Comparison of ENCODE assay signal across 15 mouse cellular contexts in genomic region chr6:113870775-113871174, GRCm38 (mm10).
"Had no signal": no experiment of that assay in that cellular context is flagged by ENCODE, and none has a peak within 500 bp of the region (broad histone marks: within the 10 kb centered on the region; RNA-seq: fewer than 3 reads in every experiment).

No protein-coding gene starts in this region.

- H3K4me2 ChIP-seq: lung, embryonic 14.5 days; midbrain, embryonic 11.5 days; midbrain, embryonic 13.5 days; midbrain, embryonic 15.5 days; neural tube, embryonic 12.5 days had no signal

- DNase-seq: lung, adult 18-20 months; lung, embryonic 14.5 days; lung, postnatal 10 days; lung, postnatal 4 days; retina, postnatal 1 day; right cerebral cortex, postnatal 14 days; spleen, adult 18-20 months; thymus, adult 18-20 months; thymus, postnatal 14 days; thymus, postnatal 36 days had no signal

- H3K4me1 ChIP-seq: megakaryocyte, embryonic 14.5 days; midbrain, embryonic 15.5 days had no signal

- H3K9ac ChIP-seq: lung, embryonic 14.5 days; midbrain, embryonic 13.5 days; midbrain, embryonic 15.5 days; neural tube, embryonic 12.5 days had no signal

- H3K4me3 ChIP-seq: megakaryocyte, embryonic 14.5 days; midbrain, embryonic 13.5 days; midbrain, embryonic 15.5 days; neural tube, embryonic 12.5 days had no signal

- H3K9me3 ChIP-seq: megakaryocyte, embryonic 14.5 days; midbrain, embryonic 13.5 days; midbrain, embryonic 15.5 days; neural tube, embryonic 12.5 days had no signal

- H3K27me3 ChIP-seq: midbrain, embryonic 13.5 days; midbrain, embryonic 15.5 days; neural tube, embryonic 12.5 days had no signal

- H3K36me3 ChIP-seq: midbrain, embryonic 13.5 days; midbrain, embryonic 15.5 days; neural tube, embryonic 12.5 days had no signal

- H3K27ac ChIP-seq: midbrain, embryonic 13.5 days; midbrain, embryonic 15.5 days; neural tube, embryonic 12.5 days had no signal

- ATAC-seq: midbrain, embryonic 13.5 days; midbrain, embryonic 15.5 days had no signal
